Mouse (Mus musculus): ENCODE data around the gene Sertad4. TPM values are rescaled to one million over a fixed set of nuclear protein-coding genes. Genes with fewer than 3 reads are reported as not detected.

Gene Sertad4
- polyA plus RNA-seq, 1 experiment: 0.50 TPM

DNA sequence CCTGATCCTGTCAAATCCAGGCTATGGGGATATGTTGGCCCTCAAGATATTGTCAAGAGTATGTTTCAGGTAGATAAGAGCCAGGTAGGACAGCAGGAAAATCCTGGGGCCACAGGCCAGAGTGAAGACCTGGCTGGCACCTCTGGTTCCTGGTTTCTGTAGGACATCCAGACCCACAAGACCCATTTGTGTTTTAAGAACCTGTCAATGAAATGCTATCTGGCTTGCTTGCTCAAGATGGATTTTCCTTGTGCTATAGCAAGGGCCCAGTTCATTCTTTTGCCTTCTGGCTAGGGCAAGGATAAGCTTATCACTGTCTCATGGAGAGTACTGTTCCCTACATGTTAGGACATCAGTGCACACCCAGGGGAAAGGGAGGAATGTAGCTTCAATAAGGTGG lies 3.5 kb downstream of the Sertad4 start:
- H3K4me1 ChIP-seq (ENCODE audit: control insufficient read depth, insufficient read depth, insufficient read length): peaks cover 9% of the 10 kb centered on the region
- no peaks in the 10 kb centered on the region for H3K36me3 ChIP-seq (ENCODE audit: control insufficient read depth, insufficient read depth, low read length)
- peaks cover 13% of the 10 kb centered on the region for H3K27me3 ChIP-seq (ENCODE audit: control insufficient read depth, insufficient read depth, low read length)
- no peak for TF ChIP-seq POLR2A (IDR thresholded peaks at IDR 0.05; ENCODE audit: low read depth, low read length)
- TF ChIP-seq CTCF (IDR thresholded peaks at IDR 0.05; ENCODE audit: extremely low read depth, insufficient read depth, insufficient read length, insufficient replicate concordance): no peak
- no peak overlapping the region for H3K4me3 ChIP-seq (ENCODE audit: extremely low read depth, insufficient read depth, insufficient read length)
- H3K27ac ChIP-seq (ENCODE audit: insufficient read depth, low read length): no peak overlapping the region
- DNase-seq (ENCODE audit: low read depth in 1 of 2, low spot score in 2 of 2): no peak

DNA sequence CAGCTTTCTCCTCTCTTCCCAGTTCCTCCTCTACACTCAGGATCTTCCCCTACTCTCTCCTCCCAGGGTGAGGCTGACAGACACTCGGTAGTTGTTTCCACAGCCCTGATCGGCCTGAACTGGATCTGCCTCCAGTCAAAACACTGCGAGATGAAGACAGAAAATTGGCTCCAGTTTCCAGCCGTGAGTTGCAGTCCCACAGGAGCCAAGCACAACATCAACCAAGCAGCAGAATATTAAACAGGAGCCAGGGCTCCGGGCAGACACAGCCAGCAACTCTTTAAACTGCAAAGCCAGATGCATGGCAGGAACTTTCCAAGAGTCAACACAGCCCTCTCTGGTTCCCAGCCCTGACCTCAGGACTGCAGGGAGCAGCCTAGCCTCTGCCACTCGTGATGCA lies 3.9 kb downstream of the Sertad4 start:
- Histone ChIP-seq H3K4me1 (ENCODE audit: control insufficient read depth, insufficient read depth, insufficient read length) (peaks cover 9% of the 10 kb centered on the region), H3K4me3 (ENCODE audit: extremely low read depth, insufficient read depth, insufficient read length) (no peak overlapping the region), H3K27ac (ENCODE audit: insufficient read depth, low read length) (no peak overlapping the region), H3K27me3 (ENCODE audit: control insufficient read depth, insufficient read depth, low read length) (peaks cover 13% of the 10 kb centered on the region), H3K36me3 (ENCODE audit: control insufficient read depth, insufficient read depth, low read length) (no peaks in the 10 kb centered on the region)
- TF ChIP-seq CTCF (IDR thresholded peaks at IDR 0.05; ENCODE audit: extremely low read depth, insufficient read depth, insufficient read length, insufficient replicate concordance) (no peak), POLR2A (IDR thresholded peaks at IDR 0.05; ENCODE audit: low read depth, low read length) (no peak)
- no peak for DNase-seq (ENCODE audit: low read depth in 1 of 2, low spot score in 2 of 2)
- 40% methylated on average over 6 of the region's 6 CpGs for WGBS

DNA sequence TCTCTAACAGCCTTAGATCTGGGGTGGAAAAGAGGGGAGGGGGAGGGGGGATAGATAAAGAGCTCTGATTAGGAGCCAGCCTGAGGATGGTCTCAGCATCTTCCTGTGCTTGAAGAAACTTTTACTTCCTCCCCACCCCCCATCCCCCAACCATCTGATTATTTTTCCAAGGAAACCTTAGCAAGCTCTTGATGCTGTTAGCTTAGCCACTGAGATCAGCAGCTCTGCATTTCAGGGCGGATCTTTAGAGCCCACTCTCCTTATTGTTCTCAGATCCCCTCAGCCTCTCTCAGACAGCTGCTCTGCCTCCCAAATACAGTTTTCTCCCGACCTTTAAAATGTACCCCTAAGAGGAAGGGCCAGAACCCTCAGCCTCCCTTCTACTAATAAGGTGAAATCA lies 4.4 kb downstream of the Sertad4 start:
- TF ChIP-seq CTCF (IDR thresholded peaks at IDR 0.05; ENCODE audit: extremely low read depth, insufficient read depth, insufficient read length, insufficient replicate concordance) (no peak), POLR2A (IDR thresholded peaks at IDR 0.05; ENCODE audit: low read depth, low read length) (no peak)
- Histone ChIP-seq H3K27ac (ENCODE audit: insufficient read depth, low read length) (no peak overlapping the region), H3K4me1 (ENCODE audit: control insufficient read depth, insufficient read depth, insufficient read length) (peaks cover 9% of the 10 kb centered on the region), H3K36me3 (ENCODE audit: control insufficient read depth, insufficient read depth, low read length) (no peaks in the 10 kb centered on the region), H3K4me3 (ENCODE audit: extremely low read depth, insufficient read depth, insufficient read length) (no peak overlapping the region), H3K27me3 (ENCODE audit: control insufficient read depth, insufficient read depth, low read length) (peaks cover 13% of the 10 kb centered on the region)
- 19% methylated on average over 2 of the region's 2 CpGs for WGBS
- DNase-seq (ENCODE audit: low read depth in 1 of 2, low spot score in 2 of 2): no peak

DNA sequence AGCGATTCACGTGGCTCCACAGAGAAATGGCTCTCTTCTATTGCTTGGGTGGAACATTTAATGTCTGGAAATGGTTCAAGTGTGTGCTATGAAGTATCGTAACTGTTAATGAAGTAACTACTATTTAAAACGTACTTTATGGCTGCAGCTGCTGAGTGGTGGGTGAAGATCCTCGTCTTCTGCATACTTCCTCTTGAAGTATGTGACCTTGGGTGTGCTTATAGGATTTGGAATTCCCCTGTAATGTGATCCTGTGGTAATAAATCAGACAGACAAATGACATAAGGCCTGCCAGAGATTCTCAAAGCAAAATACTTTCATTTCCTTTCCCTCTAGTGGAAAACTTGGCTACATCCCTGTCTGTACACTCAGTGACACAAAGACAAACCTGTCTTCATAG lies 5.9 kb downstream of the Sertad4 start:
- no peak for DNase-seq (ENCODE audit: low read depth in 1 of 2, low spot score in 2 of 2)
- Histone ChIP-seq H3K27me3 (ENCODE audit: control insufficient read depth, insufficient read depth, low read length) (peaks cover 2% of the 10 kb centered on the region; the same call in 1 of the 2 replicates), H3K4me1 (ENCODE audit: control insufficient read depth, insufficient read depth, insufficient read length) (peaks cover 3% of the 10 kb centered on the region; the same call in 1 of the 2 replicates), H3K27ac (ENCODE audit: insufficient read depth, low read length) (no peak overlapping the region), H3K36me3 (ENCODE audit: control insufficient read depth, insufficient read depth, low read length) (no peaks in the 10 kb centered on the region), H3K4me3 (ENCODE audit: extremely low read depth, insufficient read depth, insufficient read length) (no peak overlapping the region)
- WGBS: 76% methylated on average over 5 of the region's 5 CpGs
- TF ChIP-seq POLR2A (IDR thresholded peaks at IDR 0.05; ENCODE audit: low read depth, low read length) (no peak), CTCF (IDR thresholded peaks at IDR 0.05; ENCODE audit: extremely low read depth, insufficient read depth, insufficient read length, insufficient replicate concordance) (no peak)

DNA sequence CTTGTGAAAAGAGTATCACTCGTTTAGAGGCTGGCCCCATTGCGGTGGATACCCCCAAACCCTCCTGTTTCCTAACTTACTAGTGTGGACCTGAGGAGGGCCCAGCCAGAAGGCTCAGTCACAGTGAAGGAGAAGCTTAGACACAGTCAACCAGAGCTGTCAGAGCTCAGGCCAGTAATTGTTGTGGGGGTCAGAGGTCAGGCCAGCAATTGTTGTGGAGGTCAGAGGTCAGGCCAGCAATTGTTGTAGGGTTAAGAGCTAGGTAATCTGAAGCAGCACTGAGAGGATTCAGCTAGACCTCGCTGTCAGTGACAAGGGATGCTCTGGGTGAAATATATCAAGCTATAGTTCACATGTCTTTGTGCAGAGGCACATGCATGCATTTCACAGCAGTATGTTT lies 8.3 kb downstream of the Sertad4 start:
- no peaks in the 10 kb centered on the region for H3K27me3 ChIP-seq (ENCODE audit: control insufficient read depth, insufficient read depth, low read length)
- no peak for DNase-seq (ENCODE audit: low read depth in 1 of 2, low spot score in 2 of 2)
- 0 out of 2 replicates have a peak, but pooled peaks cover 4% of the 10 kb centered on the region for H3K4me1 ChIP-seq (ENCODE audit: control insufficient read depth, insufficient read depth, insufficient read length)
- 77% methylated on average over 3 of the region's 3 CpGs for WGBS
- no peak overlapping the region for H3K27ac ChIP-seq (ENCODE audit: insufficient read depth, low read length)
- no peaks in the 10 kb centered on the region for H3K36me3 ChIP-seq (ENCODE audit: control insufficient read depth, insufficient read depth, low read length)
- H3K4me3 ChIP-seq (ENCODE audit: extremely low read depth, insufficient read depth, insufficient read length): no peak overlapping the region
- no peak for TF ChIP-seq POLR2A (IDR thresholded peaks at IDR 0.05; ENCODE audit: low read depth, low read length)
- TF ChIP-seq CTCF (IDR thresholded peaks at IDR 0.05; ENCODE audit: extremely low read depth, insufficient read depth, insufficient read length, insufficient replicate concordance): no peak

DNA sequence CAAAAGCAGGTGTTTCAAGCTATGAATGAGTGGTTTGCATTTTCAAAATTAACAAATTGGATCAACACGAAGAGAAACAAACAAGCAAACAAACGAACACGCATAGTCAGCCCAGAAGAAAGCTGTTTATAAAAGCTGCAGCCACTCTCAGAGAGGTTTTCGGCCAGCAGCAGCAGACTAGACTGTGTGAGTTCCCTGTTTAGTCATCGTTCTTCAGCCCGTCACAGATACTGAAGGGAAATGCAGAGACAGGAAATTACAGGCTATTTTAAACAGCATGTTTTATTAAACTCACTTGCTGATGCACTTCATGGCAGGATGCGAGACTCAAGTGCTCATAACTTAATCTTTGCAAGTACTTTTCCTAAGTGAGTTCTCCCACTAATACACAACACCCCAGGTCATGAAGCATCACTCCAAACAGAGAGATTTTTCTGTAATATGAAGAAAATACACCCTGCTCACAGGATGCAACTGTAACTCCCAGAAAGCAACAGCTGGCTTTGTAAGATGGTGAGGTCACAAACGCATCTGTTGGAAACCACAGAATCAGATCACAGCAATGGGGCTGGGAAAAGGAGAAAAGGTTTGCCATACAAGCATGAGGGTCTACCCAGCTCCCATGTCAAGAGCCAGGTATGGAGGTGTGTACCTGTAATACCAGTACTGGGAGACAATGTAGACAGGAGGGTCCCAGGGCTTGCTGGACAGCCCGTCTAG lies 14.3 kb downstream of the Sertad4 start:
- Histone ChIP-seq H3K4me1 (ENCODE audit: control insufficient read depth, insufficient read depth, insufficient read length) (peaks cover 16% of the 10 kb centered on the region; the same call in 1 of the 2 replicates), H3K27ac (ENCODE audit: insufficient read depth, low read length) (no peak overlapping the region), H3K36me3 (ENCODE audit: control insufficient read depth, insufficient read depth, low read length) (no peaks in the 10 kb centered on the region), H3K27me3 (ENCODE audit: control insufficient read depth, insufficient read depth, low read length) (no peaks in the 10 kb centered on the region), H3K4me3 (ENCODE audit: extremely low read depth, insufficient read depth, insufficient read length) (no peak overlapping the region)
- no peak for TF ChIP-seq POLR2A (IDR thresholded peaks at IDR 0.05; ENCODE audit: low read depth, low read length)
- no peak for TF ChIP-seq CTCF (IDR thresholded peaks at IDR 0.05; ENCODE audit: extremely low read depth, insufficient read depth, insufficient read length, insufficient replicate concordance)
- WGBS: 17% methylated on average over 9 of the region's 9 CpGs
- DNase-seq (ENCODE audit: low read depth in 1 of 2, low spot score in 2 of 2): no peak

DNA sequence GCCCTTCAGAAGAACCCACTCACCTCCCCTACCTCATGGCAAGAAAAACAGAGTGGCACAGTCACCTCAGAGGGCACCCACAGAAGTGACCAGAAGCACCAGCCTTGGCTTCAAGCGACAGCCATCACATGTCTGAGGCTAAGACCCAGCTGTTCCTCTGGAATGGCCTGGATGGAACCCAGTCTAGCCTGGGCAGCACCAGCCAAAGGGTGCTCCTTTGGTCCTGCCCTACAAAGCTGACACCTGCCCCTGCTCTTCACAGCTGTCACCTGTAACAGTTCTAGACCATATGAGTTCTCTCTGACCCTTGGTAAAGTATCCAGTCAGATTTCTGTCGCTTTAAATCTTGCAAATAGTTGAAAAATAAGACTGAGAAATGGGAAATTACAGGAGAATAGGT lies 14.9 kb downstream of the Sertad4 start:
- no peaks in the 10 kb centered on the region for H3K27me3 ChIP-seq (ENCODE audit: control insufficient read depth, insufficient read depth, low read length)
- 74% methylated on average over 2 of the region's 2 CpGs for WGBS
- DNase-seq (ENCODE audit: low read depth in 1 of 2, low spot score in 2 of 2): no peak

More for the DNA sequence above, 14.9 kb downstream of the Sertad4 start:
- H3K27ac ChIP-seq (ENCODE audit: insufficient read depth, low read length): no peak overlapping the region
- no peak overlapping the region for H3K4me3 ChIP-seq (ENCODE audit: extremely low read depth, insufficient read depth, insufficient read length)
- TF ChIP-seq POLR2A (IDR thresholded peaks at IDR 0.05; ENCODE audit: low read depth, low read length) (no peak), CTCF (IDR thresholded peaks at IDR 0.05; ENCODE audit: extremely low read depth, insufficient read depth, insufficient read length, insufficient replicate concordance) (no peak)
- H3K4me1 ChIP-seq (ENCODE audit: control insufficient read depth, insufficient read depth, insufficient read length): peaks cover 16% of the 10 kb centered on the region; the same call in 1 of the 2 replicates
- no peaks in the 10 kb centered on the region for H3K36me3 ChIP-seq (ENCODE audit: control insufficient read depth, insufficient read depth, low read length)
